Mouse (Mus musculus) stomach, postnatal 0 days (tissue): ENCODE data around the gene Olfr330. TPM values are rescaled to one million over a fixed set of nuclear protein-coding genes. Genes with fewer than 3 reads are reported as not detected.
A peak's percentile ranks its signal among the peaks of the same experiment; 100 is the strongest.
"Not testable (repeated sequence)": the region's sequence is repeated elsewhere in the genome, so short reads cannot be mapped to it uniquely, and the experiment has no call there.

ENCODE experiments used
- ATAC-seq: fragments of 200-750 bp; cut with Nextera tagmentation; 2 replicates; pipeline ENCODE4 v1.8.0; 2017; ENCODE audit not compliant: low FRiP score, low TSS enrichment
- DNase-seq: peaks from one replicate; pipeline ENCODE4 v3.0.0-alpha.2; 2016; ENCODE audit warnings: low spot score
- H3K27ac ChIP-seq: fragments of 300-500 bp; sonication (generic); replicated peaks from 2 replicates; pipeline ENCODE4 v1.5.1; 2014; ENCODE audit warnings: mild to moderate bottlenecking, control low read depth
- H3K27me3 ChIP-seq: fragments of 300-500 bp; sonication (generic); 2 replicates; pipeline ENCODE4 v1.6.1; 2014; ENCODE audit warnings: low read length; ENCODE audit not compliant: control insufficient read depth, insufficient read depth
- H3K36me3 ChIP-seq: fragments of 300-500 bp; sonication (generic); 2 replicates; pipeline ENCODE4 v1.6.1; 2014; ENCODE audit warnings: low read length, mixed read lengths; ENCODE audit not compliant: control insufficient read depth, insufficient read depth
- H3K4me1 ChIP-seq: fragments of 300-500 bp; sonication (generic); replicated peaks from 2 replicates; pipeline ENCODE4 v1.6.1; 2014; ENCODE audit warnings: antibody characterized with exemption; ENCODE audit not compliant: control insufficient read depth, insufficient read depth
- H3K4me2 ChIP-seq: fragments of 300-500 bp; sonication (generic); replicated peaks from 2 replicates; pipeline ENCODE4 v1.6.1; 2014; ENCODE audit warnings: low read depth, mild to moderate bottlenecking, control low read depth, moderate library complexity
- H3K4me3 ChIP-seq: fragments of 300-500 bp; sonication (generic); 2 replicates; pipeline ENCODE4 v1.5.1; 2014; ENCODE audit warnings: low read depth, low read length, control low read depth
- H3K9ac ChIP-seq: fragments of 300-500 bp; sonication (generic); 2 replicates; pipeline ENCODE4 v1.6.1; 2014; ENCODE audit warnings: mild to moderate bottlenecking, low read length, control low read depth, mixed read lengths
- H3K9me3 ChIP-seq: fragments of 300-500 bp; sonication (generic); 2 replicates; pipeline ENCODE4 v1.6.1; 2016; ENCODE audit warnings: low read length; ENCODE audit not compliant: control insufficient read depth
- CTCF ChIP-seq: IDR thresholded peaks from 2 replicates; pipeline ENCODE4 v1.5.1; 2016; ENCODE audit warnings: antibody characterized with exemption, low read depth, mild to moderate bottlenecking, moderate library complexity
- EP300 ChIP-seq: optimal IDR thresholded peaks from 2 replicates; pipeline ENCODE3; 2016; ENCODE audit warnings: antibody characterized with exemption
- WGBS: fragments of 180-500 bp; shearing (Covaris S2); extraction: QIAGEN DNeasy Blood & Tissue Kit; methylation state at CpG from one replicate; pipeline ENCODE4 v1.1.7; 2014; 5-methylcytosine and 5-hydroxymethylcytosine counted together
- polyA plus RNA-seq: library from polyadenylated mRNA; unstranded; fragments of >200 nt; fragmentation: Nextera tagmentation; extraction: Ambion mirVana; gene quantifications from 2 replicates; pipeline ENCODE4 v1.2.1, GENCODE M21; 2015

The Olfr330 gene
- polyA plus RNA-seq, 1 experiment from 2014 or later: not detected

GRCm38 (mm10) chr11:58502472-58502871 lies 32.2 kb downstream of the Olfr330 start, which contains the start of gene Olfr331:
Gene Olfr331 (minus strand): TSS chr11:58502572.
- H3K4me2 ChIP-seq, H3K9ac ChIP-seq, H3K4me1 ChIP-seq, ATAC-seq, H3K27me3 ChIP-seq, H3K27ac ChIP-seq, H3K4me3 ChIP-seq, H3K9me3 ChIP-seq, H3K36me3 ChIP-seq, DNase-seq: not testable (repeated sequence)

GRCm38 (mm10) chr11:58499290-58499689 lies 35.3 kb downstream of the Olfr330 start:
- no peaks in the 10 kb centered on the region for H3K27me3 ChIP-seq
- no peaks in the 10 kb centered on the region for H3K9me3 ChIP-seq
- H3K36me3 ChIP-seq: no peaks in the 10 kb centered on the region
- H3K4me1 ChIP-seq: no peaks in the 10 kb centered on the region
- 25% methylated on average over 3 of the region's 3 CpGs for WGBS
- ATAC-seq: no peak
- no peak overlapping the region for H3K27ac ChIP-seq
- no peak for DNase-seq
- H3K4me2 ChIP-seq: no peak overlapping the region
- TF ChIP-seq EP300: no peak
- TF ChIP-seq CTCF: peak; percentile 70
- H3K4me3 ChIP-seq: no peak overlapping the region
- no peak overlapping the region for H3K9ac ChIP-seq

GRCm38 (mm10) chr11:58498761-58499160 lies 35.9 kb downstream of the Olfr330 start:
- DNase-seq (no peak), ATAC-seq (no peak)
- H3K27ac ChIP-seq: no peak overlapping the region
- no peaks in the 10 kb centered on the region for H3K36me3 ChIP-seq
- no peaks in the 10 kb centered on the region for H3K4me1 ChIP-seq
- H3K27me3 ChIP-seq: no peaks in the 10 kb centered on the region
- H3K4me2 ChIP-seq: no peak overlapping the region
- no peak for TF ChIP-seq CTCF
- no peak for TF ChIP-seq EP300
- no peaks in the 10 kb centered on the region for H3K9me3 ChIP-seq
- no peak overlapping the region for H3K9ac ChIP-seq
- 81% methylated on average over 9 of the region's 9 CpGs for WGBS
- H3K4me3 ChIP-seq: no peak overlapping the region

GRCm38 (mm10) chr11:58492455-58492854 lies 42.2 kb downstream of the Olfr330 start, which contains the start of gene Olfr332:
Gene Olfr332 (minus strand): TSS chr11:58492555.
- H3K4me2 ChIP-seq: no peak within 1 kb of the TSS
- no peak for ATAC-seq
- 57% methylated on average over 2 of the region's 2 CpGs for WGBS
- no peaks in the 10 kb centered on the region for H3K36me3 ChIP-seq
- H3K27me3 ChIP-seq: no peaks in the 10 kb centered on the region
- TF ChIP-seq EP300 (no peak), CTCF (no peak)
- no peak within 1 kb of the TSS for H3K9ac ChIP-seq
- H3K4me3 ChIP-seq: no peak within 1 kb of the TSS
- DNase-seq: no peak
- no peaks in the 10 kb centered on the region for H3K9me3 ChIP-seq
- no peaks in the 10 kb centered on the region for H3K4me1 ChIP-seq
- no peak within 1 kb of the TSS for H3K27ac ChIP-seq

Other genes starting within 250 kb of the Olfr330 start
- gene Zfp692, start 227.8 kb downstream of the Olfr330 start, polyA plus RNA-seq: 13.7 and 14.8 TPM in 2 replicates
- 76.0 and 78.4 TPM in 2 replicates for gene Zfp672, start 204.5 kb downstream of the Olfr330 start, polyA plus RNA-seq
- 33.6 and 34.1 TPM in 2 replicates for gene Sh3bp5l, start 204.1 kb downstream of the Olfr330 start, polyA plus RNA-seq
- gene Lypd8, start 155.8 kb downstream of the Olfr330 start, polyA plus RNA-seq: 1,014 and 1,152 TPM in 2 replicates
- gene 1810065E05Rik, start 113.7 kb downstream of the Olfr330 start, polyA plus RNA-seq: 1.6 and 3.3 TPM in 2 replicates
- gene Gm12253, start 102.3 kb downstream of the Olfr330 start, polyA plus RNA-seq: not detected in 2 replicates
- not detected in 2 replicates for gene Lypd9, start 81.9 kb downstream of the Olfr330 start, polyA plus RNA-seq
- not detected in 2 replicates for gene Olfr30, start 72.6 kb downstream of the Olfr330 start, polyA plus RNA-seq
- gene Olfr332, start 42.3 kb downstream of the Olfr330 start, polyA plus RNA-seq: not detected in 2 replicates
- not detected in 2 replicates for gene Olfr331, start 32.3 kb downstream of the Olfr330 start, polyA plus RNA-seq
- gene Olfr329-ps, start 11.6 kb upstream of the Olfr330 start, polyA plus RNA-seq: not detected in 2 replicates
- gene Olfr328, start 20.8 kb upstream of the Olfr330 start, polyA plus RNA-seq: 0.04 TPM in 1 of 2 replicates, not detected in the other
- not detected in 2 replicates for gene Olfr224, start 35.7 kb upstream of the Olfr330 start, polyA plus RNA-seq
- gene Olfr325, start 42.9 kb upstream of the Olfr330 start, polyA plus RNA-seq: not detected in 2 replicates
- not detected in 2 replicates for gene Olfr324, start 60.3 kb upstream of the Olfr330 start, polyA plus RNA-seq
- 1,000 and 1,066 TPM in 2 replicates for gene 2210407C18Rik, start 81.2 kb upstream of the Olfr330 start, polyA plus RNA-seq
- gene Olfr323, start 95.7 kb upstream of the Olfr330 start, polyA plus RNA-seq: 0.29 and 0.46 TPM in 2 replicates
- gene Trim58, start 105.6 kb upstream of the Olfr330 start, polyA plus RNA-seq: 1.5 and 1.9 TPM in 2 replicates
- not detected in 2 replicates for gene Olfr322, start 123.9 kb upstream of the Olfr330 start, polyA plus RNA-seq
- not detected in 2 replicates for gene Olfr320, start 146.3 kb upstream of the Olfr330 start, polyA plus RNA-seq
- gene Olfr319, start 164.3 kb upstream of the Olfr330 start, polyA plus RNA-seq: not detected in 2 replicates
- not detected in 2 replicates for gene Olfr318, start 189.2 kb upstream of the Olfr330 start, polyA plus RNA-seq
- 0.06 TPM in 1 of 2 replicates, not detected in the other for gene Olfr317, start 204.4 kb upstream of the Olfr330 start, polyA plus RNA-seq
- gene Olfr316, start 217.9 kb upstream of the Olfr330 start, polyA plus RNA-seq: not detected in 2 replicates
- not detected in 2 replicates for gene Olfr315, start 238.4 kb upstream of the Olfr330 start, polyA plus RNA-seq
- not detected in 2 replicates for gene Olfr314, start 248.1 kb upstream of the Olfr330 start, polyA plus RNA-seq